Mouse (Mus musculus): ENCODE data around the gene Rell1.

Gene Rell1

GRCm38 (mm10) chr5:63964576-63964975 is 4.1 kb downstream of the Rell1 start:
- no peaks in the 10 kb centered on the region for H3K27me3 ChIP-seq (ENCODE audit: control insufficient read depth, insufficient read depth, low read length, poor library complexity, severe bottlenecking)
- DNase-seq (ENCODE audit: low read depth, low spot score): no peak
- H3K36me3 ChIP-seq (ENCODE audit: control insufficient read depth, insufficient read depth, low read length, poor library complexity, severe bottlenecking): no peaks in the 10 kb centered on the region

DNA sequence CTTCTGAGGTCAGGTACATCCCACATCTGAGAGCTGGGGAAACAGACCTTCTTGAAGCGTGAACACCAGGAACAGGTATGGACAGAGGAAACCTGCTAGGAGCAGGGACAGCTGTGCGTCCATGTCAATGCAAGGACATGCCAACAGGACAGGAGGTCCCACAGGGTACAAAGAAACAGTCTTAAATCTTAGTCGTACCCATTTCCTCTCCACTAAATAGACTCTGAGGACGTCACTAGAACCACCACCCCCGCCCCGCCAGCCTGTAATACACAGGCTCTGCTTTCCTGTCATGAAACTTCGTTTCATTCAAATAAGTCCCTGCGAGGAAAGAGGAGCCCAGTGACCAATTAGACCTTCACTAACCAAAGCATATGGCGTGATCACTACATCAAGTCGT is 7.0 kb downstream of the Rell1 start:
- no peak for DNase-seq (ENCODE audit: low read depth, low spot score)
- Histone ChIP-seq H3K27me3 (ENCODE audit: control insufficient read depth, insufficient read depth, low read length, poor library complexity, severe bottlenecking) (no peaks in the 10 kb centered on the region), H3K36me3 (ENCODE audit: control insufficient read depth, insufficient read depth, low read length, poor library complexity, severe bottlenecking) (no peaks in the 10 kb centered on the region)

DNA sequence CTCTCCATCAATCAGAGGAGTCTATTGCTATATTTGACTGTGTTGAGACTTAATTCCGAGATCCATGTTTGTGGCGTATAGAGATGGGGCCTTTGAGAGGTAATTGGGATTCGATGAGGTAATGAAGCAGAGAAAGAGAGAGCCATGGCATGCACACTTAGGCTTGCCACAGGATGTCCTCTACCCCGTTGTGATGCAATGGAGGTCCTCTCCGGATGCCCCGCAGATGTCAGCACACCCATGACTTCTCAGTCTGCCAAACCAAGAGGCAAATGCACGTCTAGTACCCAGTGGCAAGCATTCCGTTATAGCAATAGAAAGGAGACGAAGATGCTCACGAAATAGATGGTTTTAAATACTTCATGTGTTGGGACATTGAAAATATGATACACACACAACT is 8.1 kb downstream of the Rell1 start:
- no peaks in the 10 kb centered on the region for H3K36me3 ChIP-seq (ENCODE audit: control insufficient read depth, insufficient read depth, low read length, poor library complexity, severe bottlenecking)
- DNase-seq (ENCODE audit: low read depth, low spot score): no peak
- H3K27me3 ChIP-seq (ENCODE audit: control insufficient read depth, insufficient read depth, low read length, poor library complexity, severe bottlenecking): no peaks in the 10 kb centered on the region

DNA sequence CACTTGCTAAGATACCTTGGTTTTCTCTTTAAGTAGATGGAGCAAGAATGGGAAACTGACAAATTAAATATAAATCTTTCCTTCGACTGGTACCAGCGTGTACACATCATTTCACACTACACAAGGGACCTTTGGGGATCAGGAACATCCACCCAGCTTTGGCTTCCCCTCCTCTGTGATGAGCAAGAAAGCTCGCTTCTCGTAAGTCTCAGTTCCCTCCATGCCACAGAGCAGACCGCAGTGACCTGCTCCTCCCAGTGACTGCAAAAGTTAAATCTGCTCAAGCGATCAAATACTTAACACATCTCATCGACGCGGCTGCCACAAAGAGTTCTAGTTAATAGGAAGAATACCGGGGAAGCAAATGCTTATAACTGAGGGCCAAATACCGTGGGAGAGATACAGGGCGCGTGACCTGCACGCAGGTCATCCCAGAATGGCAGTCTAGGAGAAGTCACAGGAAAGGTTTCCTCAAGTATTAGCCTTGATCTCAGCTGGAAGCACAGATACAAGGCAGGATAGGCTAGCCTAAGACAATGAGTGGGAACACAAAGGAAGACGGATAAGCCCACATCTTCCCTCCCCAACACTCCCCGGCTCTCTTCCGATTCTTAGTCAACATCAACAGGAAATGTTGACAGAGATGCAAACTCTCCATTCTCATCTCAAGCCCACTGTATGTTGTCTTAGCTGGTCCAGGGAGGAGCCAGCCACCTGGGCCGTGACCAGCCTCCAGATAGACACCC is 9.6 kb downstream of the Rell1 start:
- peak; percentile 35 for DNase-seq (ENCODE audit: low read depth, low spot score)

GRCm38 (mm10) chr5:63957607-63958006 is 11.1 kb downstream of the Rell1 start:
- no peak for DNase-seq (ENCODE audit: low read depth, low spot score)
- H3K36me3 ChIP-seq (ENCODE audit: control insufficient read depth, insufficient read depth, low read length, poor library complexity, severe bottlenecking): no peaks in the 10 kb centered on the region

More for the DNA sequence above, 9.6 kb downstream of the Rell1 start:
- no peaks in the 10 kb centered on the region for H3K36me3 ChIP-seq (ENCODE audit: control insufficient read depth, insufficient read depth, low read length, poor library complexity, severe bottlenecking)
- H3K27me3 ChIP-seq (ENCODE audit: control insufficient read depth, insufficient read depth, low read length, poor library complexity, severe bottlenecking): no peaks in the 10 kb centered on the region

GRCm38 (mm10) chr5:63956411-63956810 is 12.3 kb downstream of the Rell1 start:
- Histone ChIP-seq H3K36me3 (ENCODE audit: control insufficient read depth, insufficient read depth, low read length, poor library complexity, severe bottlenecking) (no peaks in the 10 kb centered on the region), H3K27me3 (ENCODE audit: control insufficient read depth, insufficient read depth, low read length, poor library complexity, severe bottlenecking) (no peaks in the 10 kb centered on the region)
- no peak for DNase-seq (ENCODE audit: low read depth, low spot score)

More at GRCm38 (mm10) chr5:63957607-63958006, 11.1 kb downstream of the Rell1 start:
- H3K27me3 ChIP-seq (ENCODE audit: control insufficient read depth, insufficient read depth, low read length, poor library complexity, severe bottlenecking): no peaks in the 10 kb centered on the region

GRCm38 (mm10) chr5:63953401-63954032 is 15.2 kb downstream of the Rell1 start:
- DNase-seq (ENCODE audit: low read depth, low spot score): no peak
- no peaks in the 10 kb centered on the region for H3K36me3 ChIP-seq (ENCODE audit: control insufficient read depth, insufficient read depth, low read length, poor library complexity, severe bottlenecking)
- no peaks in the 10 kb centered on the region for H3K27me3 ChIP-seq (ENCODE audit: control insufficient read depth, insufficient read depth, low read length, poor library complexity, severe bottlenecking)

- Histone ChIP-seq H3K36me3 (ENCODE audit: control insufficient read depth, insufficient read depth, low read length, poor library complexity, severe bottlenecking) (no peaks in the 10 kb centered on the region), H3K27me3 (ENCODE audit: control insufficient read depth, insufficient read depth, low read length, poor library complexity, severe bottlenecking) (no peaks in the 10 kb centered on the region)
- no peak for DNase-seq (ENCODE audit: low read depth, low spot score)
Observed at GRCm38 (mm10) chr5:63952039-63952438, 16.7 kb downstream of the Rell1 start.

DNA sequence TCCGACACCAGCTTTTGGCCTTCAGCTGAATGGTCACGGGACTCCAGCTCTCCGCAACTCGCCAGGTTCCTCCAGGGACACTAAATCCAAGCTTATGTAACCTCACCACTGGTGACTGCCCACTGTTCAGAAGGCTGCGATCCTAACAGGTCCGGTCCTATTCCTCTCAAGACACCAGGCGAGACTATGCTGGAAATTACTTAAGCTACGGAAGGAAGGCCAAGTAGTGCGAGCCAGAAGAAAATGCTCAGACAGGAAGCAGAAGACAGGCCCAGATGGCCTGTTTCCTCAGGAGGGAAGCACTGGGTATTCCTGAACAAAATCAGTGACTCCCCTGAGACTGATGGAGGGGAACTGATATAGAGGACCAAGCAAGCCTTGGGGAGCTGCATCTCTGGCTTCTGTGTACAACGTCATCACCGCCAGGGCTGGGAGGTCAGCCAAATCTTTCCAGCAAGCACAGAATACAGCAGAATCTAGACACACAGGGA is 17.2 kb downstream of the Rell1 start:
- no peaks in the 10 kb centered on the region for H3K36me3 ChIP-seq (ENCODE audit: control insufficient read depth, insufficient read depth, low read length, poor library complexity, severe bottlenecking)
- DNase-seq (ENCODE audit: low read depth, low spot score): no peak
- no peaks in the 10 kb centered on the region for H3K27me3 ChIP-seq (ENCODE audit: control insufficient read depth, insufficient read depth, low read length, poor library complexity, severe bottlenecking)

DNA sequence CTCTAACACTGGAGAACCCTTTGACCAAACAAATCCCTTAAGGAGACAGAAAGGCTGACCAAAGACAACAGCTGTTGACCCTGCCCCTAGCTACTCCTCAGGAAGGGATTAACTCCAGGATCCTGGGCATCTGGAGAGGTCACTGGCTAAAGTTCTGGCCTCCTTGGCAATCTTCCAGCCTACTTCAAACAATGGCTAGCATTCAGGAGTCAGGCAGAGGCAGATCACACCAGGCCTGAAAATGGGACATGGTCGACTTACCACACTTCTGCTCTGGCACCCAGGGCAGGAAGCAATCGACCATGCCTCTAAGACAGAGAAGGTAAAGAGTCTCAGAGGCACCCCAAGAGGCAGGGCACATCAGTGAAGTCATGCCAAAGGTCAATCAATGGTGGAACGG is 19.5 kb downstream of the Rell1 start:
- DNase-seq (ENCODE audit: low read depth, low spot score): peak; percentile 58
- no peaks in the 10 kb centered on the region for H3K27me3 ChIP-seq (ENCODE audit: control insufficient read depth, insufficient read depth, low read length, poor library complexity, severe bottlenecking)
- H3K36me3 ChIP-seq (ENCODE audit: control insufficient read depth, insufficient read depth, low read length, poor library complexity, severe bottlenecking): no peaks in the 10 kb centered on the region

DNA sequence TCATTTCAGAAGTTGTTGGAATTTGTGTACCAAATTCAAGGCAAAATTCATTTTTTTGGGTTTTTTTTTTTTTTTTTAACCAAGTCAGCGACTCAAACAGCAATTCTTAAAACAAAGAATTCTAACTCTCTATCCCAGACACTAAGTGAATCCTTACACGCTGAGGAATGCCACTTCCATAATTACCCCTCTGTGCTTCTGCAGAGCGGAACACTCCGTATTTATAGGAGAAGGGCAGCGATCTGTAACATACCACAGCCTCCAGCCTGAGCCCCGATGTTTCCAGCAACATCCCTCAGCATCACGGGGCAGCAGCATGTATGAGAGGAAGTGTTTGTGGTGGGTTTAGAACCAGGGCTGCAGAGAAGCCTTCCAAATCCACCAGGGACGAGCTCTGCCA is 21.2 kb downstream of the Rell1 start:
- Histone ChIP-seq H3K27me3 (ENCODE audit: control insufficient read depth, insufficient read depth, low read length, poor library complexity, severe bottlenecking) (no peaks in the 10 kb centered on the region), H3K36me3 (ENCODE audit: control insufficient read depth, insufficient read depth, low read length, poor library complexity, severe bottlenecking) (no peaks in the 10 kb centered on the region)
- DNase-seq (ENCODE audit: low read depth, low spot score): no peak

GRCm38 (mm10) chr5:63943291-63943690 is 25.4 kb downstream of the Rell1 start:
- peak; percentile 71 for DNase-seq (ENCODE audit: low read depth, low spot score)
- Histone ChIP-seq H3K27me3 (ENCODE audit: control insufficient read depth, insufficient read depth, low read length, poor library complexity, severe bottlenecking) (no peaks in the 10 kb centered on the region), H3K36me3 (ENCODE audit: control insufficient read depth, insufficient read depth, low read length, poor library complexity, severe bottlenecking) (no peaks in the 10 kb centered on the region)

- no peak for DNase-seq (ENCODE audit: low read depth, low spot score)
Observed at GRCm38 (mm10) chr5:63941891-63942290, 26.8 kb downstream of the Rell1 start.

DNA sequence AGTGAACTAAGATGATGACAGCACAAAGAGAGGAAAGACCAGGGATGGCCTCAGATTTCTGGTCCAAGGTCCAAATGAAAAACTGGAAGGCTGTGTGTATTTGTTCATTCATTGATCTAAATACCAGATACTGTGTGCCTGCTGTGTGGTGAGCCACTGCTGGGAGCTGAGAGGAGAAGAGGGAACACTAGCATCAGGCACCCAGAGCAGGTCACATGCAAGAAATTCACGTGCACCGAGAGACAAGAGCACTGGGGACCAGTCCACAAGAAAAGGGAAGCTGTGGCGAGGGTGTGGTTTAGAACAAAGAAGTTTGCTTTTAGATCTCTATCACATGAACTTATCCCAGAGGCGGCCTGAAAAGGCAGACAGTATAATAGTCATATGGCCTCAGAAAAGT is 30.1 kb downstream of the Rell1 start:
- Histone ChIP-seq H3K27me3 (ENCODE audit: control insufficient read depth, insufficient read depth, low read length, poor library complexity, severe bottlenecking) (no peaks in the 10 kb centered on the region), H3K36me3 (ENCODE audit: control insufficient read depth, insufficient read depth, low read length, poor library complexity, severe bottlenecking) (peaks cover 2% of the 10 kb centered on the region; the same call in 1 of the 2 replicates)
- DNase-seq (ENCODE audit: low read depth, low spot score): peak; percentile 89

More at GRCm38 (mm10) chr5:63941891-63942290, 26.8 kb downstream of the Rell1 start:
- Histone ChIP-seq H3K27me3 (ENCODE audit: control insufficient read depth, insufficient read depth, low read length, poor library complexity, severe bottlenecking) (no peaks in the 10 kb centered on the region), H3K36me3 (ENCODE audit: control insufficient read depth, insufficient read depth, low read length, poor library complexity, severe bottlenecking) (no peaks in the 10 kb centered on the region)

GRCm38 (mm10) chr5:63936740-63937139 is 32.0 kb downstream of the Rell1 start:
- H3K36me3 ChIP-seq (ENCODE audit: control insufficient read depth, insufficient read depth, low read length, poor library complexity, severe bottlenecking): peaks cover 2% of the 10 kb centered on the region; the same call in 1 of the 2 replicates
- DNase-seq (ENCODE audit: low read depth, low spot score): no peak
- no peaks in the 10 kb centered on the region for H3K27me3 ChIP-seq (ENCODE audit: control insufficient read depth, insufficient read depth, low read length, poor library complexity, severe bottlenecking)
